Mouse (Mus musculus): ENCODE results near the gene Ccdc34. TPM values are rescaled to one million over a fixed set of nuclear protein-coding genes. Genes with fewer than 3 reads are reported as not detected.

Ccdc34 gene
- total RNA-seq, 1 experiment from 2014 or later = 7.6 TPM

- no peak for ATAC-seq (ENCODE audit: extremely low read depth, insufficient number of reproducible peaks, low FRiP score, poor library complexity, severe bottlenecking)
These were observed 25.1 kb upstream of the Ccdc34 start for GRCm38 (mm10) chr2:109992448-109993073.

GRCm38 (mm10) chr2:109993404-109993803, 24.2 kb upstream of the Ccdc34 start:
- no peak for ATAC-seq (ENCODE audit: extremely low read depth, insufficient number of reproducible peaks, low FRiP score, poor library complexity, severe bottlenecking)

- no peak for ATAC-seq (ENCODE audit: extremely low read depth, insufficient number of reproducible peaks, low FRiP score, poor library complexity, severe bottlenecking)
These were observed 22.6 kb upstream of the Ccdc34 start for GRCm38 (mm10) chr2:109995061-109995460.

- ATAC-seq (ENCODE audit: extremely low read depth, insufficient number of reproducible peaks, low FRiP score, poor library complexity, severe bottlenecking) = no peak
These were observed 21.2 kb upstream of the Ccdc34 start for GRCm38 (mm10) chr2:109996411-109996810.

GRCm38 (mm10) chr2:110004668-110005067, 12.9 kb upstream of the Ccdc34 start:
- ATAC-seq (ENCODE audit: extremely low read depth, insufficient number of reproducible peaks, low FRiP score, poor library complexity, severe bottlenecking) = no peak

- no peak for ATAC-seq (ENCODE audit: extremely low read depth, insufficient number of reproducible peaks, low FRiP score, poor library complexity, severe bottlenecking)
These were observed 12.5 kb upstream of the Ccdc34 start for GRCm38 (mm10) chr2:110005164-110005563.

- no peak for ATAC-seq (ENCODE audit: extremely low read depth, insufficient number of reproducible peaks, low FRiP score, poor library complexity, severe bottlenecking)
These were observed 11.9 kb upstream of the Ccdc34 start for GRCm38 (mm10) chr2:110005596-110006239.

GRCm38 (mm10) chr2:110007423-110008267, 10.0 kb upstream of the Ccdc34 start:
- ATAC-seq (ENCODE audit: extremely low read depth, insufficient number of reproducible peaks, low FRiP score, poor library complexity, severe bottlenecking) = no peak

- no peak for ATAC-seq (ENCODE audit: extremely low read depth, insufficient number of reproducible peaks, low FRiP score, poor library complexity, severe bottlenecking)
These were observed 8.2 kb upstream of the Ccdc34 start for GRCm38 (mm10) chr2:110009449-110009848.

GRCm38 (mm10) chr2:110012184-110012725, 5.4 kb upstream of the Ccdc34 start:
- ATAC-seq (ENCODE audit: extremely low read depth, insufficient number of reproducible peaks, low FRiP score, poor library complexity, severe bottlenecking) = no peak

- ATAC-seq (ENCODE audit: extremely low read depth, insufficient number of reproducible peaks, low FRiP score, poor library complexity, severe bottlenecking) = no peak
These were observed 530 bp upstream of the Ccdc34 start for GRCm38 (mm10) chr2:110017087-110017486.

- ATAC-seq (ENCODE audit: extremely low read depth, insufficient number of reproducible peaks, low FRiP score, poor library complexity, severe bottlenecking) = no peak
These were observed 2.0 kb downstream of the Ccdc34 start for GRCm38 (mm10) chr2:110019656-110020055.

- no peak for ATAC-seq (ENCODE audit: extremely low read depth, insufficient number of reproducible peaks, low FRiP score, poor library complexity, severe bottlenecking)
These were observed 2.8 kb downstream of the Ccdc34 start for GRCm38 (mm10) chr2:110020430-110020829.

- ATAC-seq (ENCODE audit: extremely low read depth, insufficient number of reproducible peaks, low FRiP score, poor library complexity, severe bottlenecking) = no peak
These were observed 18.6 kb downstream of the Ccdc34 start for GRCm38 (mm10) chr2:110036265-110036664.

- no peak for ATAC-seq (ENCODE audit: extremely low read depth, insufficient number of reproducible peaks, low FRiP score, poor library complexity, severe bottlenecking)
These were observed 19.0 kb downstream of the Ccdc34 start for GRCm38 (mm10) chr2:110036665-110037064.

- ATAC-seq (ENCODE audit: extremely low read depth, insufficient number of reproducible peaks, low FRiP score, poor library complexity, severe bottlenecking) = no peak
These were observed 19.6 kb downstream of the Ccdc34 start for GRCm38 (mm10) chr2:110037221-110037620.

- ATAC-seq (ENCODE audit: extremely low read depth, insufficient number of reproducible peaks, low FRiP score, poor library complexity, severe bottlenecking) = no peak
These were observed 20.7 kb downstream of the Ccdc34 start for GRCm38 (mm10) chr2:110038341-110038740.

GRCm38 (mm10) chr2:110042861-110043760, 25.5 kb downstream of the Ccdc34 start:
- no peak for ATAC-seq (ENCODE audit: extremely low read depth, insufficient number of reproducible peaks, low FRiP score, poor library complexity, severe bottlenecking)

- no peak for ATAC-seq (ENCODE audit: extremely low read depth, insufficient number of reproducible peaks, low FRiP score, poor library complexity, severe bottlenecking)
These were observed 40.8 kb downstream of the Ccdc34 start for GRCm38 (mm10) chr2:110058424-110058823.

Data from neutrophil, adult 5-6 weeks (primary cell).